Mouse (Mus musculus) CD8-positive naive resting alpha-beta T cell, adult 2 months (primary cell): ENCODE measurements at regions not wholly inside any gene's neighbourhood (a gene's known extent, or its start where the extent isn't known, plus 50 kb on each side); places are given as distances from the start of the nearest gene placed in this dataset.

Source experiments
- DNase-seq, 2 experiments: peaks; one replicate each; pipeline ENCODE4 v3.0.0; 2022; ENCODE audit warnings: low read depth in 2 of 2, low spot score in 2 of 2

GRCm38 (mm10) chr5:64602996-64603755 lies 200.0 kb upstream of the Klf3 start:
- DNase-seq = no peak

DNA sequence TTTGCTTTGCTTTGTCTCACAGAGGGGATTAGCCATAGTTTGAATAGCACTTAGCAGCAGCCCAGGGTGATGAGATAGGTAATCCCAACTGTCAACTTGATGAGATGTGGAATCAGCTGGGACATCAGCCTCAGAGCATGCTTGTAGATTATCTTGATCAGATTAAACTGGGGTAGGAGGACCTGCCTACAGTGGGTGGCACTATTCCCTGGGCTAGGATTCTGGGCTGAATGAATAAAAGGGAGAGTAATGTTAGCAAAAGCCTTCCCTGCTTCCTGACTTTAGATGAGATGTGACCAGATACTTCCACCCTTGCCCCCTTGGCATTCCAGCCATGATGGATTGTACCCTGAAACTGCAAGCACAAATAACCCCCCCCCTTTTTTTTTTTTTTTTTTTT lies 198.0 kb upstream of the Klf3 start:
- no peak for DNase-seq

DNA sequence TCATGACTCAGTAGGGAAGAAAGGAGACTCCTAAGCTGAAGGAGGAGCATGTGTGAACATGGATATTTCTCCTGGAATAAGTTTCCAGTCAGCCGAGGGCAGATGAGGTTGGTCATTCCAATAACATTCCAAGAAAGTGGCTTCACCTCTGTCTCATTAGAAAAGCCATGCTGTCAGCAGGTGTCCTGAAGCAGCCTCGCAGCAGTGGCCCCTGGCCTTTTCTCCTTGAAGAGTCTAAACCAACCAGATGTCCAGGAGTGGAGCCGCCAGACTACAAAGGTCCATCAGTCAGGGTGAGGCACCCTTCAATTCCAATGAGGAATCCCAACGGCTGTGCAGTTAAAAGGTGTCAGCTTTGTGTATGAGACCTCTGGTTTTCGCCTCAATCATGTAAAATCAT lies 197.2 kb upstream of the Klf3 start:
- DNase-seq = no peak

DNA sequence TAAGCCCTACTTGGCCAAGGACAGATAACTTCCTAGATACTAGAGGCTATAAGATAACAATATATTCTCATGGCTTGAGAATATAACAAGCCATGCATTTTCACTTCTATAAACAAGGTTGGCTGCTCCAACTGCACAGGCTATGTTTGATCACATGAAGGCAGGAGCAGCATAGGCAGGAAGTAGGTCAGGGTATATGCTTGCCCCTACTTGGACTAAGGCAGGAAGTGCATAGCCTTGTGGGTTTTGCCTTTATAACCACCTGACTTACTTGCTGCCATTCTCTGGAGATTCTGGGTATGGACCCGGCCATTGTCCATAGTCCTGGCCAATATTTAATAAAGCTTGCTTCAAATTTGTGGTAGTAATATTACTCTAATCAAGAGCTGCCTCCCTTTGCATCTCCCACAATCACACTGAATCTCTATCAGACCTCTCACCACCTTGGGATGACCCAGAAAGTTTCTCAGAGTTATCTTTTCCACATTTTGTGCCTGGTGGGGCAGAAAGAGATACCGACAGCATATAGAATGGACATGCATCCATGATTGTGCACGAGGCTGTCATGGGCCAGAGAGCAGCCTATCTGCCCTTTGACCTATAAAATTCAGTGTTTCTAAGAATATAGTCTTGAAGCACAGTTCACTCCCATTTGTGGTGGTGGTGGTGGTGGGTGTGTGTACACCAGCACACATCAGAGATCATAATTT lies 193.7 kb upstream of the Klf3 start:
- peak in 1 of 2 experiments; percentile 19 for DNase-seq

DNA sequence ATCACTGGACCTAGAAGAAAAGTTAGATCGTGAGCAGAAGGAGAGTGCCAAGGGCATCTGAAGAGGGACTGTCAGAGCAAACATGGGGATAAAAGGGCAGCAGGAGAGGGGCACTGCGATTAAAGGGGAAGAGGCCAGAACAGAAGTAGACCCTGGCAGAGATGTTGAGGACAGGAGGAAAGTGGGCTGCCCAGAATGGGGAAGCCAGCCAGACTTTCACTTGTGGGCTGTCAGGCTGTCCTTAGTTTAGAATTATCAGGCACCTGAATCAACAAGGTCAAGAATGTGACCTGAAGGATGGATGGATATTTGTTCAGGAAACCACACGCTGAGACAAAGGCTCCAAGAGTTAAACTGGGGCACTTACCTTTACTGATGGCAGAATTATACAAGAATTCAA lies 193.0 kb upstream of the Klf3 start:
- DNase-seq = no peak

DNA sequence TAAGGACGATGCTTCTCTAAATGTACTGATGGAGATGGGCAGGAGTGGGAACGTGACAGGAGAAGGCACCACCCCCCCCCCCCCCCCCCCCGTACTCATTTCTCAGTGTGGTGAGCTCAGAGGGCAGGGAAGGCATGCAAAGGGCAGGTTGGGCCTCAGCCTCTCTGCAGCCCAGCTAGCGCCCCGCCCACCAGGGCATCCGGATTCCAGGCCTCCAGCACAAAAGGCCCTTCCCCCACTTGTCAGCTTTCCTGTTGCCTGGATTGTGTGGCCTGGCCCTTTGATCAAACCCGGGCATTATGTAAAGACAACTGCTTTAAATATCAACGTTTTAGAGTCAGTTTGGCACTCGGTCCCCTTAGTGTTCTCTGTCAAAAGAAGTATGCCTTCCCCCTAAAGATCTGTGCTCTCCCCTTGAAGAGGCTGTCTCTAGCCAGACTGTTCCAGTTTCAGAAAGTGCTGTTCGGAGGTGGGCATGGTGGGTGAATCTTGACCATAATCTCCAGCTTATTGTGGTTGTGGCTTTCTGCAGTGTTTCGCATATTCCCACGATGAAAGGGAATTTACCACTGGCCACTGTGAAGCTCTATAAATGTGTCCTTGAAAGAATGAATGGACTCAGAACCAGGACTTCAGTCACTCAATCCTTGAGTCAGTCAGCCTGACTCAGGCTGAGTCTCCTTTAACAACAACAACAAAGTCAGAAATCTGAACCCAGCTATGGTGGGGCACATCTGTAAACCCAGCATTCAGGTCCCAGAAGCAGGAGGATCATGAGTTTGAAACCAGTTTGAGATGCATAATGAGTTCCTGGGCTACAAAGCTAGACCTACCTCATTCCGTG lies 192.4 kb upstream of the Klf3 start:
- DNase-seq = no peak

DNA sequence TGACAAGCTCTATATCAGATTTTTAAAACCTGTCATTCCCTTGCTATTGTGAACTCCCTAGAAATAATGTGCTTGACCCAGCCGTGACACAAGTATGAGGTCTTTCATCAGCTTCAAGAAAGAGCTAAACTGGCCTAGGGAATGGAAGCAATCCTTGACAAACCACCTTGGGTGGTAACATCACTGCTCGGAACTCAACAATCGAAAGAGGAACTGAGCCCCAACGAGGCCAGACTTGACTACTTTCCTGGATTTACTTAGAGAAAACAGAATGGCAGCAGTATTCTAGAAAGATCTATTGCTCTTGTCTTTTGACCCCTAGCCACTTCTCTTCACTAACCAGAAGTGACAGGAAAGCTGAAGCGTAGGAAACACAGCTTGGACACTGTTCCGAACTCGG lies 191.2 kb upstream of the Klf3 start:
- no peak for DNase-seq

GRCm38 (mm10) chr5:64613696-64614095 lies 189.5 kb upstream of the Klf3 start:
- no peak for DNase-seq

DNA sequence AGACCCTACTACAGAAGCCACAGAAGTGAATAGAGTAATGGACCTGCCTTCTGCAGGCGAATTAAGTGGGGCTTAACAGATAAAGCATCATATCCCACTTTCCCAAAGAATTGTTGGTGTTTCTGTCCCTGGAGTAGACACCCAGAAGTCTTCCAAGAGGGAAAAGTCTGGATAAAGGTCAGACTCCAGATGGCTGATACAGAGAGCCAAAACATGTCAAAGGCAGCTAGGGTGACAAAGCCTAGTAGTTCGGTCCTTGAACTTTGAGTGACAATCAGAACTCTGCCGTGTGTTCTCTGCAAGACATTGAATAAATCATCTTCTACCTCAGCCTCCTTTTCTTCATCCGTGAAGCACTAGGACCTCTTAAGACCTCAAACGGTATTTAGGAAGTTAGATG lies 185.1 kb upstream of the Klf3 start:
- no peak for DNase-seq

DNA sequence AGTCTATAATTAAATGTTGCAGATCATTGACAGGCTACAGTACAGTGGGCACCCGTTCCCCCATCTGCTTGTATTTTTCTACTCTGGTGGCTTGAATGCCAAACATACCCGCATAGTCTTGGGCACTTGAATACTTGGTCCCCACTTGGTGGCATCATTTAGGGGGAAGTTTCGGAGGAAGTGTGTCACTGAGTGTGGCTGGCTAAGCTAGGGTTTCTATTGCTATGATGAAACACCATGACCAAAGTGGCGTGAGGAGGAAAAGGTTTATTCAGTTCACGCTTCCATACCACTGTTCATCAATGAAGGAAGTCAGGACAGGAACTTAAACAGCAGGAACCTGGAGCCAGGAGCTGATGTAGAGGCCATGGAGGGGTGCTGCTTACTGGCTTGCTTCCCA lies 183.4 kb upstream of the Klf3 start:
- no peak for DNase-seq

GRCm38 (mm10) chr5:64620726-64621125 lies 182.5 kb upstream of the Klf3 start:
- DNase-seq = no peak

DNA sequence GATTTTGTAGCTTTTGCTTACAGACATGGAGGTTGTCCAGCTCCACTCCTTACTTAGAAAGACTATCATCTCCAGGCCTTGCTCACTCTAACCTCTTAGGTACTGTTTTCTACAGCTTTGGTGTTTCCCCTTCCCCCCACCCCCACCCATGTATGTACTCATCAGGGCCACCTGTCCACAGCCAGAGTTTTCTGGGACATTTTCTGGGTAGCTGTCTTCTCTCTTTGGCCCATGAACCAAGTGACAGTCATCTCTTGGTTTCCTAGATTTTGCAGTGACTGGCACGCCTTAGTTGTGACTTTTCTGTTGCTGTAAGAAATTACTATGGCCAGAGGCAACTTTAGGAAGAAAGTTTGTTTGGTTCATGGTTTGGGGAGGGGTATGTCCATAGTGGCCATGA lies 181.8 kb upstream of the Klf3 start:
- DNase-seq = no peak

DNA sequence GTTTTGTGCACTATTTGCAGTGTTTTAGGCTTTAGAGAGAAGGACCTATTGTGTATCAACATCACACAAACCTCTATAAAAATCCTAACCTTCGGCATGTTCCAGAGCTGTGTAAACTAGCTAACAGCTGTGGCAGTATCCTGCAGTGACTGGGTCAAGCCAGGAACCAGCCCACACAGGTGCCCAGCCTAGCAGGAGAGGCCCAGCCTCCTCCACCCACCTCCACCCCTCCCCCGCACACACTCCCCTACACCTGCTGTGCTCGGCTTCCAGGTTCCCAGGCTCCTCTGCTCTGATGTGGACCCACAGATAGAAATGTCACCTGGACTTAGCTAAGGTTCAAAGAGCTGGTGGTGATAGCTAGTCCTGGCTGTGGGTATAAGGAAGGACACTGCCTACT lies 179.5 kb upstream of the Klf3 start:
- no peak for DNase-seq

DNA sequence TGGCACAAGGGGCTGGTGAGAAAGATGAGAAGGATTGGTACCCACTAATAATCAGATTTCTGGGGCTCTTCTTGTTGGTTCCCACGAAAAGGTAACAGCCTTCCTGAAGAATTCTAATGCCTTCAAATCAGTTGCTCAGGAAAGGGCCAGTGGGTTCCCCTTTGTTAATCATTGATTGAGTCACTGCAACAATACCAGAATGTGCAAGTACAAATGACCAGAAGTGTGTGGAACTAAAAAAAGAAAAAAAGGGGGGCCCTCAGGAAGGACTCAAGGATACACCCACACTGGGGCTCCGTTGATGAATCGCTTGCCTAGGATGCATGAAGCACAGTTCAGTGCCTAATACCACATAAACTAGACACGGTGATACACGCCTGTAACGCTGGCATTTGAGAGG lies 179.0 kb upstream of the Klf3 start:
- no peak for DNase-seq

DNA sequence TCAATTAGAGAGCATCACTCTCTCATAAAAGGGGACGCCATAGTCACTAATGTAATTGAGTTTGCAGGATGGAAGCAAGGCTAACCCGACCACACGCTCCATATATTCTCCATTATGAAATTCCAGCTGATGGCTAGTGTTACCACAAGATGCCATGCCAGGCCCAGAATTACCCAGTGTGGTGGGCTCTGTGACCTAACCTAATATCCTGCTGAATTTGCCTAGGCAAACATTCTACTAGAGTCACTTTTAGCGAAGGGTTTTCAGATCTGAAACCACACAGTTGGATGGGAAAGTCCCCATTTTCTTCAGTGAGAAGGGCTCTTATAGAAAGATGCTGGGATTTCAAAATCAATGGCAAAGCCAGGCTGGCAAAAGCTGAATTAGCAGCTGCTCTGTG lies 177.8 kb upstream of the Klf3 start:
- peak in 1 of 2 experiments; percentile 29 for DNase-seq

GRCm38 (mm10) chr5:64625841-64626298 lies 177.3 kb upstream of the Klf3 start:
- DNase-seq = peak in 1 of 2 experiments; percentile 12

GRCm38 (mm10) chr5:64626351-64626750 lies 176.8 kb upstream of the Klf3 start:
- peak; percentile 18 to 32 for DNase-seq

DNA sequence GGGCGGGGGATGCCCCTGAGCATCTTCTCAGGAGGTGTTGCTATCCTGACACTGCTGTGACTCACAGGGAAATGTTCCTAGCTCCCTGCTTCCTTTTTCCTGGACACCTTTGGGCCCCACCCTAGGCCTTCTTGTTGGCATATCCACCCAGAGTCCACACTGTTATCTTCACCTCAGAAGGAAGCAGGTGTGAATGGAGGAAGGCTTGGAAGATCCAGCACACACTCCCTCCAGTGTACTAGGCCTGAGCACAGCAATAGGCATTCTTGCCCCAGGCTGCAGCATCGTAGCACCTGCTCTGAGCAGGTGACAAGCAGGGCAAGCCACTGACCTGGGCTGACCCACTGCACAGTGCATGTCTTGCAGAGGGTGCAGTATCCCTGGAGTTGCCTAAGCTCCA lies 172.6 kb upstream of the Klf3 start:
- no peak for DNase-seq

DNA sequence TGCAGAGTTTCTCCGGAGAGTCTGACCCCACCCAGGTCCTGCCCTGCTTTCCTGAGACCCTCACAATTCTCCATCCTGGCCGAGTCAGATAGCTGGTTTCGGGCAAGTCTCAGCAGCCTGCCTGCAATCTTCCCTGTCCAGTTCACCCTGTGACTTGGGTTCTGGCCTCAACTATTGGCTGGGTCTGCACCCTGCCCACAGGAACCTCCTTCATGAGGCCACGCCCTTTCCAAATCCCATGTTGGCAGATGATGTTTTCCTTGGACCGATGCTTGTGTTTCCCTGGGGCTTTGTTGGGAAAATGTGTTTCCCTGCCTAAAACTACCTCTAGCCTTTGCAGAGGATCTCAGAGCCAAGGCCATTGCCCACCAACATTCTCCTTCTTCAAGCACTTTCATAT lies 171.0 kb upstream of the Klf3 start:
- DNase-seq = no peak

DNA sequence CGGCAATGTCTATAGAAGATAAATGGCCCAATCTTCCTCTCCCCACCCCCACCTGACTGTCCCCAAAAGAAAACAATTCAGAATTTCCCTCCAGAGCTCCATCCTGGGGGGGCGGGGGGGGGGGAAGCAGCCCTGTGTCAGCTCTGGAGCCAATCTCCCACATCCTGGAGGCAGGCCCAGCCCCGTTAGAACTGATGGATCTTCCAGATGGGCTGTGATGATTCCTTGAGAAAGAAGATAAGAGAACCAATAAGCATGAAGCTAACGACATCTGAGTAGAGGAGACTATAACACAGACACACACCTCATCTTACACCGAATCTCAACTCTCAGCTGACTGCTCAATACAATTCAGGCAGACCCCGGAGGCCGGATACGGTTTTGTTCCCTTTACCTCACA lies 169.2 kb upstream of the Klf3 start:
- no peak for DNase-seq

DNA sequence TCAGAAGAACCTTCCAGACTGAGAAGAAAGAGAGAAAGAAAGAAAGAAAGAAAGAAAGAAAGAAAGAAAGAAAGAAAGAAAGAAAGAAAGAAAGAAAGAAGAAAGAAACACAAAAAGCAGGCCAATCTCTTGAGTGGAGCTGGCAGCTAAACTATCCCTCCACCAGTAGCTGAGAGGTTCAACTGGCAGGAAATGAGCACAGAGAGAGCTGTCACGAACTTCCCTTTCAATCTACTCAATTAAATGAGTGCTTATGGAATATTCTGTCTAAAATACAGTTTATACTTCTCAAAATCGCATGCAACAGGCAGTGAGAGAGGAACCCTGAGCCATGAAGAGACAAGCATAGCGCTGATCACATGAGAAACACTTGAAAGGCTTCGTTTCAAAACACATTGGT lies 168.5 kb upstream of the Klf3 start:
- no peak for DNase-seq

DNA sequence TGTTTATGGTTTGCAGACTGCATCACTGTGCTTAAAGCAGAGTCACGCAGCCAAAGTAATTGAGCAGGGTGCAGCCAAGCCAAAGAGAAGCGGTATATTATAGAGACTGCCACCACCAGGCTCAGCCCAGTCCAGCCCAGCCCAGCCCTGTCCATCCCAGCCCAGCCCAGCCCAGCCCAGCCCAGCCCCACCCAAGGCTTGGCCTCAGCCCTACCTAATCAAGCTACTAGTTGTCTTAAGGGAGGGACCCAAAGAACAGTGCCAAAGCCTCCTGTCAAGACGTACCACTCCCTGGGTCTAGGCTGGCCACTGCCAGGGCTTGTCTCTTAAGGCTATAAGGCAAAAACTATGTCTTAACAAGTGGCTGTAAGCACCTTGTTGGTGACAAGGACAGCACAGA lies 166.9 kb upstream of the Klf3 start:
- no peak for DNase-seq
